Mouse (Mus musculus): ENCODE data around the gene Mical2.

DNA sequence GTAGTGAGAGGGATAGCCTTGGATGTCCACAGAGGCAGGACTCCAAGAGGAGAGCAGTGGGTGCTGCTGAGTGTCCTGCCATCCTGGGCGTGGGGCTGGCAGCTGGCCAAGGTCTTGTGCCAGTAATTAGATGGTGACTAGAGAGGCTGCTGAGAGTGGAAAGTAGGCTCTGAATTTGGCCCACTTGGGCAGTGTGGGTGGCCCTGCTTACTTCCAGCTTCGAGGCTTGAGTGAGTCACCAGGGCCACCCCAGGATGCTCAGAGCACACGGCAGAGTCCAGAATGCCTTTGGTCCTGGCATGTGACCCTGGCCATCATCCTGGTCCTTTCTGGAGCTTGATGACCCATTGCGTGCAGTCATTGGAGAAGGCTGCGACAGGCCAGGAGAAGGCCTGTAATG, 232.8 kb downstream of the Mical2 start:
- TF ChIP-seq POLR2A (IDR thresholded peaks at IDR 0.05; ENCODE audit: low read depth, low read length) = no peak
- no peak for TF ChIP-seq CTCF (conservative IDR thresholded peaks at IDR 0.05 in 1 of 2, IDR thresholded peaks at IDR 0.05 in 1 of 2; ENCODE audit: low read depth in 2 of 2, low read length in 2 of 2)
- TF ChIP-seq MAZ (IDR thresholded peaks at IDR 0.05; ENCODE audit: low read depth, low read length) = no peak
- TF ChIP-seq UBTF (IDR thresholded peaks at IDR 0.05; ENCODE audit: low read depth, low read length) = no peak
- TF ChIP-seq USF1 (IDR thresholded peaks at IDR 0.05; ENCODE audit: low read depth, low read length) = no peak
- TF ChIP-seq EP300 (IDR thresholded peaks at IDR 0.05; ENCODE audit: low read length) = no peak
- no peak for TF ChIP-seq HCFC1 (IDR thresholded peaks at IDR 0.05; ENCODE audit: low read depth, low read length)
- TF ChIP-seq MYC (IDR thresholded peaks at IDR 0.05; ENCODE audit: low read depth, low read length) = no peak
- TF ChIP-seq CHD2 (IDR thresholded peaks at IDR 0.05; ENCODE audit: low read length) = no peak
- TF ChIP-seq BHLHE40 (IDR thresholded peaks at IDR 0.05; ENCODE audit: low read depth, low read length) = no peak
- no peak for TF ChIP-seq ELF1 (IDR thresholded peaks at IDR 0.05; ENCODE audit: low read depth, low read length)
- no peak for TF ChIP-seq MXI1 (IDR thresholded peaks at IDR 0.05; ENCODE audit: low read depth, low read length)
- no peak for TF ChIP-seq MAFK (IDR thresholded peaks at IDR 0.05; ENCODE audit: insufficient replicate concordance, low read length)

Measured in CH12.LX (cell line).